Mouse (Mus musculus) lung, embryonic 14.5 days (tissue): ENCODE measurements around the gene Gsdma3. TPM values are rescaled to one million over a fixed set of nuclear protein-coding genes. Genes with fewer than 3 reads are reported as not detected.

ENCODE experiments used
- ATAC-seq: fragments of 200-750 bp; cut with Nextera tagmentation; 2 replicates; pipeline ENCODE4 v1.8.0; 2017; ENCODE audit warnings: mild to moderate bottlenecking, moderate TSS enrichment, moderate library complexity; ENCODE audit not compliant: insufficient read depth
- DNase-seq: peaks from one replicate; pipeline ENCODE4 v3.0.0-alpha.2; 2015
- H3K27ac ChIP-seq: fragments of 300-500 bp; sonication (generic); 2 replicates; pipeline ENCODE4 v1.5.1; 2014; ENCODE audit warnings: low read depth, mild to moderate bottlenecking, moderate library complexity
- H3K27me3 ChIP-seq: fragments of 300-500 bp; sonication (generic); 2 replicates; pipeline ENCODE4 v1.6.1; 2014; ENCODE audit warnings: low read length, control low read depth; ENCODE audit not compliant: insufficient read depth
- H3K36me3 ChIP-seq: fragments of 300-500 bp; sonication (generic); 2 replicates; pipeline ENCODE4 v1.6.1; 2014; ENCODE audit warnings: control low read depth; ENCODE audit not compliant: insufficient read depth
- H3K4me1 ChIP-seq: fragments of 300-500 bp; sonication (generic); 2 replicates; pipeline ENCODE4 v1.6.1; 2014; ENCODE audit warnings: antibody characterized with exemption, control low read depth; ENCODE audit not compliant: insufficient read depth
- H3K4me2 ChIP-seq: fragments of 300-500 bp; sonication (generic); 2 replicates; pipeline ENCODE4 v1.6.1; 2014; ENCODE audit warnings: mild to moderate bottlenecking
- H3K4me3 ChIP-seq: fragments of 300-500 bp; sonication (generic); 2 replicates; pipeline ENCODE4 v1.5.1; 2014; ENCODE audit warnings: low read depth, low read length
- H3K9ac ChIP-seq: fragments of 300-500 bp; sonication (generic); 2 replicates; pipeline ENCODE4 v1.6.1; 2014
- H3K9me3 ChIP-seq: fragments of 300-500 bp; sonication (generic); 2 replicates; pipeline ENCODE4 v1.6.1; 2016; ENCODE audit warnings: low read depth, low read length, control low read depth
- CTCF ChIP-seq: IDR thresholded peaks from 2 replicates; pipeline ENCODE4 v1.5.1; 2016; ENCODE audit warnings: antibody characterized with exemption, low read depth
- WGBS: fragments of 180-500 bp; shearing (Covaris S2); extraction: QIAGEN DNeasy Blood & Tissue Kit; methylation state at CpG from one replicate; pipeline ENCODE4 v1.1.7; 2014; 5-methylcytosine and 5-hydroxymethylcytosine counted together
- polyA plus RNA-seq: library from polyadenylated mRNA; unstranded; fragments of >200 nt; fragmentation: Nextera tagmentation; extraction: Ambion mirVana; gene quantifications from 2 replicates; pipeline ENCODE4 v1.2.1, GENCODE M21; 2014

Gene Gsdma3
- polyA plus RNA-seq, 1 experiment from 2014 or later = not detected

DNA sequence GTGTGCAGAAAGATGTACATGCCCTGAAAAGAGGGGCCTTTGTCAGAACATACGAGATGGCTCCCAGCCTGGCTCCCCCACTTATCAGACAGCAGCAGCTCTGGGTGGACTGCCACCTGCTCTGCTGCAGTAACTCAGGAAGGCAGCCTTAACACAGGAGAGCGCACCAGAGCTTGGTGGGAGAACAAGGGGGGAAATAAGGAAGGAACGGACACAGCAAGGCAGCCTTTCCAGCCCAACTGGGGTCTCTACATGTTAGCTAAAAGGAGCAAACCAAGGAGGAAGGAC, 43.0 kb upstream of the Gsdma3 start:
- peaks cover 30% of the 10 kb centered on the region for H3K36me3 ChIP-seq
- TF ChIP-seq CTCF = no peak
- DNase-seq (no peak), ATAC-seq (no peak)
- H3K4me3 ChIP-seq = no peak overlapping the region
- no peaks in the 10 kb centered on the region for H3K27me3 ChIP-seq
- H3K4me2 ChIP-seq = no peak overlapping the region
- H3K27ac ChIP-seq = peak overlapping the region; percentile 48; the same call in 1 of the 2 replicates
- peaks cover 6% of the 10 kb centered on the region for H3K4me1 ChIP-seq
- no peak overlapping the region for H3K9ac ChIP-seq
- 90% methylated on average over 3 of the region's 3 CpGs for WGBS
- no peaks in the 10 kb centered on the region for H3K9me3 ChIP-seq

DNA sequence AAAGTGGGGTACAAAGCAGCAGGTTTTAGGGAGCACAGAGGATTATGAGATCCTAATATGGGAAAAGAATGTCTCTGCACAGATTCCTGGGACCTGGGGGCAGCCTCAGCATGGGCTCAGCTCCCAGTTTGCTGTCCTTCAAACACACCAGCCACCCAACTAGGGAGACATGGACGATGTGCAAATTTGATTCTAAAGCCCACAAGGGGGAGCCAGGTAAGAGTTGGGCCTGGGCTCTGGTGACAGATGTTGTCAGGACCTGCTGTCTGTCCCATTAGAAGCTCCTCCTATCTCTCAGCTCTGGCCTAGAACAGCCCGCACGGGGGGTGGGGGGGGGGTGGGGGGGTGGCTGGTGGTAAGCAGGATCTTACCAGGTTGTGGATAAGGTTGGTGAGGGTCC, 42.6 kb upstream of the Gsdma3 start:
- H3K27ac ChIP-seq = no peak overlapping the region; the same call in 1 of the 2 replicates
- ATAC-seq (no peak), DNase-seq (no peak)
- H3K9me3 ChIP-seq = no peaks in the 10 kb centered on the region
- 0 out of 2 replicates have a peak, but pooled peaks have one; percentile 4 for TF ChIP-seq CTCF
- H3K9ac ChIP-seq = no peak overlapping the region
- H3K4me3 ChIP-seq = no peak overlapping the region
- peaks cover 6% of the 10 kb centered on the region for H3K4me1 ChIP-seq
- H3K27me3 ChIP-seq = no peaks in the 10 kb centered on the region
- WGBS = 25% methylated on average over 3 of the region's 3 CpGs
- peaks cover 30% of the 10 kb centered on the region for H3K36me3 ChIP-seq
- H3K4me2 ChIP-seq = no peak overlapping the region

DNA sequence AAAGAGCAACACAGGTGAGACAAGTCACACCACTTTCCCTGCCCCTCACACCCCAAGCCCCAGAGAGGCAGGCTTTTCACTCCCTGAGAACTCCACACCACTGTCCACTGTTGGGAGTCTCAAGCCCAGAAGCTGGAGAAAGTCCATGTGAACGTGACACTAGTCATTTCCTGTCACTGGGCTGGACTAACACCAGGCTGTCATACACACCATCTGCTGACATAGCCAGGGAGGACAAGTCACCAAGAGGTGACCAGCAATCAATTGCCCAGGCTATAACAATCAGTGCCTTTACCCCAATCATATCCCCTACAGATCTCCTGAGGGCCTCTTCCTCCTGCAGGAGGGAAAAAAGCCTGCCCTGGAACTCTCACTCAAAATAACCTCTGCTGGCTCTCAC, 42.0 kb upstream of the Gsdma3 start:
- no peak for TF ChIP-seq CTCF
- H3K36me3 ChIP-seq = peaks cover 30% of the 10 kb centered on the region
- H3K9ac ChIP-seq = no peak overlapping the region
- 53% methylated on average over 1 of the region's 1 CpGs for whole genome bisulfite sequencing
- ATAC-seq (no peak), DNase-seq (no peak)
- no peak overlapping the region for H3K4me3 ChIP-seq
- H3K27ac ChIP-seq = no peak overlapping the region
- no peak overlapping the region for H3K4me2 ChIP-seq
- no peaks in the 10 kb centered on the region for H3K9me3 ChIP-seq
- no peaks in the 10 kb centered on the region for H3K27me3 ChIP-seq
- H3K4me1 ChIP-seq = peaks cover 6% of the 10 kb centered on the region

DNA sequence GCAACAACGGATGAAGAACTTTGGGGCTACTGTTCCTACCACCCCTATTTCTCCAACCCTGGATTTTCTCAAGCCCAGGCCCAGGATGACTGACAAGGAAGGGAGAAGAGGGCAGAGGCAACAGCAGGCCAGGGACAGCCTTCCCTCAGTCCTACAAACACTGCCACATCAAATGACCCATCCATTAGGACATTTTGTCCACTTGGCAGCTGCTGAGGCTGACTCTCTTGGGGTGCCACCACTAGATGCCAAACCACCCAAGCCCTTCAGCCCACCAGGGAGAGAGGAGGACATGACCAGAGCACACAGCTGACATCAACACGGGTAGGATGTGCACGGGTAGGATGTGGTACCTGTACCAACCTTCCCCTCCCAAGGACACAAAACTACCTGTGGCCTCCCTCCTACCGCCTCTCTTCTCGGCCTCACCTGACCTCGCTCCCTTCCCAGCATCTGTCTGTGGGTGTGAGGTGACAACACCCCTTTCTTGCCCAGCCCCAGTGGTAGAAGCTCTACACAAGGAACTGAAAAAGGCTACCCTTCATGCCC, 41.5 kb upstream of the Gsdma3 start:
- Histone ChIP-seq H3K4me1 (peaks cover 6% of the 10 kb centered on the region), H3K9ac (no peak overlapping the region), H3K4me2 (peak overlapping the region; percentile 86; the same call in 1 of the 2 replicates), H3K27me3 (no peaks in the 10 kb centered on the region), H3K9me3 (no peaks in the 10 kb centered on the region), H3K36me3 (peaks cover 30% of the 10 kb centered on the region), H3K27ac (no peak overlapping the region), H3K4me3 (no peak overlapping the region)
- ATAC-seq (no peak), DNase-seq (no peak)
- TF ChIP-seq CTCF = no peak
- 83% methylated on average over 6 of the region's 6 CpGs for WGBS

DNA sequence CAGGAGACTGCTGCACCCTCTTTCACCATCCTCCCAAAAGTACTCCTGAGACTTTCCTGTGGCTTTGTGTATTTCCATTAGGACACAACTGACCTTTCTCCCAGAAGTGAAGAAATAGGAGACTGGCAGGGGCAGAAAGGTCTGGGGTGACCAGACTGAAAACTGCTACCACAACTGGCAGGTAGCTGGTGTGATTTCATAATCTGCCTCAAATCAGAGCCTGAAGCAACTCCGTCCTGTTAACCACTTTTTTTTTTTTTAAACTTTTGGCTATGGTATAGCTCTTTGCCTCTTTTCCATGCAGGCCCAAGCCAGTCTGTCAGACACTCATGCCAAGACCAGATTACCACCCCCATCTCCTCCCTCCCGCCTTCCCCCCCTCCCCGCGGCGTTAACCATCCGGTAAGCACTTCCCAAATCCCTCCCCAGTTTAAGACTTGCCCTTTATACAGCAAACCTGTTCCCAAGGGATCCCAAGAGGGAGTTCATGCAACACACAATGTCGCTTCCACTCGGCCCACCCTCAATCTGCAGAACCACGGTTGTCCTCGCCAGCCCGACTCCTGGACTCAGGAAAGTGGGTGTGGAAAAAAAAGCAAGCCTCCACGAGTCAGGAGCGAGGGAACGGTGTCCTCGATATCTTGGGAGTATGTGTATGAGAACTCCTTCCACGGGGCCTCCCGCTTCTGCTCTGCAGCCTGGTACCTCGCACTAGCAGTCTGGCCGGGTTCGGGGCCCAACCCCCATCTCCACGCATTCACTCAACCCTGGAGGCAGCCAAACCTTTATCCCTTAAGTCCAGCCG, 39.9 kb upstream of the Gsdma3 start:
- DNase-seq = no peak
- peak; percentile 28; the same call in 1 of the 2 replicates for ATAC-seq
- Histone ChIP-seq H3K4me3 (peak overlapping the region; percentile 91), H3K27ac (peak overlapping the region; percentile 89), H3K4me1 (peaks cover 9% of the 10 kb centered on the region), H3K9me3 (no peaks in the 10 kb centered on the region), H3K9ac (peak overlapping the region; percentile 82), H3K36me3 (peaks cover 27% of the 10 kb centered on the region), H3K4me2 (peak overlapping the region; percentile 86), H3K27me3 (no peaks in the 10 kb centered on the region)
- WGBS = 1% methylated on average over 22 of the region's 22 CpGs
- TF ChIP-seq CTCF = no peak

DNA sequence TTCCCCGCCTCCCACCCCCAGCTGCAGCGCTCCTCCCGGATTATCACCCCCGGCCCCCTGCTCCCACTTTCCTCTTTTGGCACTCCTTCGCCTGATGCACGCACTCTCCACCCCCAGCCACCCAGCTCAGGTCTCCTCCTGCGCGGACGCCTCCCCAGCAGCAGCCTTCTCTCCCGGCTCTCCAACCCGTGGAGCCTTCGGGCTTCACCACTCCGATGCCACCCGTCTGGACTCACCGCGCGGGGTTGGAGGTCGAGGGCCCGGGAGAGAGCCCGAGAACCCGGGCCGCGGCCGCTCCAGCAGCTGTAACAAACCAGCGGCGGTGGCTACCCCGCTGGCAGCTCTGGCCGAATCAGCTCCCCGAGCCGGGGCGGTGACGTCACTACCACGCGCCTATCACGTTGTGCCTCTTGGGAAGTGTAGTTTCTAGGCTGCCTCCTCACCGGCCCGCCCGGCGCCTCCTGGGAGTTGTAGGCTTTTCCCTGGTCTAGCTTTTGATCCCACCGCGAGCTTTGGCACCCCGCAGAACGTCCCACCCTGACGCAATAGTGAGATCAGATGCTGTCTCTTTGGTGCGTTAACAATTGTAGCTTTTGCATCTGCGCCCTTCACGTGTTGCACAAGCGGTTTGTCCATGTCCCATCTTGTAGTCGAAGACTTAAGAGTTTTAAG, 39.1 kb upstream of the Gsdma3 start, which contains the start of gene Ormdl3:
Ormdl3 (minus strand) TSS at position 477 of the 672 bp plus-strand sequence.
- H3K9me3 ChIP-seq = no peaks in the 10 kb centered on the region
- H3K4me3 ChIP-seq = peak within 1 kb of the TSS; percentile 91
- H3K9ac ChIP-seq = peak within 1 kb of the TSS; percentile 82
- peak within 1 kb of the TSS; percentile 89 for H3K27ac ChIP-seq
- H3K36me3 ChIP-seq = peaks cover 20% of the 10 kb centered on the region
- H3K27me3 ChIP-seq = no peaks in the 10 kb centered on the region; the same call in 1 of the 2 replicates
- under 1% methylated on average over 49 of the region's 49 CpGs for WGBS
- peak within 1 kb of the TSS; percentile 86 for H3K4me2 ChIP-seq
- H3K4me1 ChIP-seq = peaks cover 9% of the 10 kb centered on the region
- no peak for TF ChIP-seq CTCF
- ATAC-seq (peak; percentile 92), DNase-seq (peak; percentile 100)
